Mouse (Mus musculus): ENCODE data around the gene Acadl.

GRCm38 (mm10) chr1:66896556-66896955 is 33.5 kb upstream of the Acadl start:
- TF ChIP-seq CTCF (IDR thresholded peaks at IDR 0.05; ENCODE audit: borderline replicate concordance, insufficient read depth, low read length) (no peak), POLR2A (IDR thresholded peaks at IDR 0.05; ENCODE audit: low read depth, low read length) (no peak)

Data from embryonic fibroblast, embryonic 13.5 days (primary cell).